Comparison of ENCODE assay signal across 35 mouse cellular contexts in genomic region chr1:140305344-140305743, GRCm38 (mm10). TPM values are rescaled to one million over a fixed set of nuclear protein-coding genes. Genes with fewer than 3 reads are reported as not detected.
"Had no signal": no experiment of that assay in that cellular context is flagged by ENCODE, and none has a peak within 500 bp of the region (broad histone marks: within the 10 kb centered on the region; RNA-seq: fewer than 3 reads in every experiment).

No protein-coding gene starts in this region.

- ATAC-seq: liver, embryonic 12.5 days; liver, postnatal 0 days; lung, postnatal 0 days; midbrain, embryonic 13.5 days; midbrain, embryonic 15.5 days; midbrain, embryonic 16.5 days had no signal

- H3K27ac ChIP-seq: limb, embryonic 10.5 days; limb, embryonic 12.5 days; limb, embryonic 13.5 days; limb, embryonic 15.5 days; liver, embryonic 12.5 days; liver, embryonic 13.5 days; liver, embryonic 14.5 days; liver, embryonic 15.5 days; lung, embryonic 15.5 days; macrophage; midbrain, embryonic 10.5 days; midbrain, embryonic 12.5 days; midbrain, embryonic 13.5 days; midbrain, embryonic 15.5 days; neural tube, embryonic 12.5 days had no signal

- H3K9ac ChIP-seq: limb, embryonic 12.5 days; limb, embryonic 13.5 days; limb, embryonic 15.5 days; liver, embryonic 12.5 days; liver, embryonic 13.5 days; liver, embryonic 14.5 days; liver, embryonic 15.5 days; liver, postnatal 0 days; lung, embryonic 14.5 days; lung, embryonic 15.5 days; midbrain, embryonic 12.5 days; midbrain, embryonic 13.5 days; midbrain, embryonic 15.5 days; neural tube, embryonic 12.5 days had no signal

- H3K4me1 ChIP-seq: limb, embryonic 10.5 days; limb, embryonic 12.5 days; limb, embryonic 13.5 days; limb, embryonic 15.5 days; liver, embryonic 12.5 days; liver, embryonic 13.5 days; liver, embryonic 15.5 days; lung, embryonic 15.5 days; megakaryocyte, embryonic 14.5 days; midbrain, embryonic 10.5 days; midbrain, embryonic 12.5 days; midbrain, embryonic 13.5 days; midbrain, embryonic 15.5 days; neural tube, embryonic 12.5 days had no signal

- H3K36me3 ChIP-seq: limb, embryonic 10.5 days; limb, embryonic 12.5 days; limb, embryonic 15.5 days; liver, embryonic 12.5 days; liver, embryonic 13.5 days; liver, embryonic 15.5 days; lung, embryonic 15.5 days; midbrain, embryonic 10.5 days; midbrain, embryonic 12.5 days; midbrain, embryonic 13.5 days; midbrain, embryonic 15.5 days; neural tube, embryonic 12.5 days had no signal

- H3K4me2 ChIP-seq: limb, embryonic 12.5 days; limb, embryonic 13.5 days; limb, embryonic 15.5 days; liver, embryonic 11.5 days; liver, embryonic 12.5 days; liver, embryonic 13.5 days; liver, embryonic 15.5 days; lung, embryonic 14.5 days; lung, embryonic 15.5 days; midbrain, embryonic 11.5 days; midbrain, embryonic 12.5 days; midbrain, embryonic 13.5 days; midbrain, embryonic 15.5 days; neural tube, embryonic 12.5 days had no signal

- H3K9me3 ChIP-seq: limb, embryonic 10.5 days; limb, embryonic 15.5 days; liver, embryonic 12.5 days; liver, embryonic 13.5 days; liver, embryonic 15.5 days; lung, embryonic 15.5 days; midbrain, embryonic 15.5 days had no signal

- H3K27me3 ChIP-seq: limb, embryonic 12.5 days; limb, embryonic 13.5 days; limb, embryonic 15.5 days; liver, embryonic 12.5 days; liver, embryonic 13.5 days; liver, embryonic 15.5 days; lung, embryonic 15.5 days; megakaryocyte, embryonic 14.5 days; midbrain, embryonic 12.5 days; midbrain, embryonic 13.5 days; midbrain, embryonic 15.5 days; neural tube, embryonic 12.5 days had no signal

- H3K4me3 ChIP-seq: limb, embryonic 10.5 days; limb, embryonic 12.5 days; limb, embryonic 13.5 days; limb, embryonic 15.5 days; liver, embryonic 12.5 days; liver, embryonic 13.5 days; liver, embryonic 15.5 days; lung, embryonic 15.5 days; megakaryocyte, embryonic 14.5 days; midbrain, embryonic 10.5 days; midbrain, embryonic 12.5 days; midbrain, embryonic 13.5 days; midbrain, embryonic 15.5 days; myocyte; neural tube, embryonic 12.5 days had no signal

- DNase-seq: left cerebral cortex, postnatal 4 days; liver; liver, embryonic 13.5 days; liver, postnatal 0 days; lung, adult 18-20 months; lung, adult 2 months; lung, embryonic 14.5 days; lung, postnatal 10 days; lung, postnatal 14 days; lung, postnatal 36 days; lung, postnatal 4 days; midbrain, embryonic 14.5 days had no signal

RNA-seq across cellular contexts. Expression of gene Kcnt2, which starts 59.4 kb away (rescaled TPM):
- total RNA-seq: megakaryocyte, adult 5-6 weeks; megakaryocyte-erythroid progenitor cell, adult 5-6 weeks; monocyte, adult 5-6 weeks had no signal
- polyA plus RNA-seq: lung, postnatal 0 days; macrophage had no signal
